Mouse (Mus musculus): ENCODE results near the gene Arhgap29.

GRCm38 (mm10) chr3:121936241-121936640 is 16.1 kb upstream of the Arhgap29 start:
- TF ChIP-seq CTCF (IDR thresholded peaks at IDR 0.05; ENCODE audit: low read depth, low read length) (no peak), GATA1 (IDR thresholded peaks at IDR 0.05; ENCODE audit: borderline replicate concordance, low read length) (no peak)

Data from G1E (cell line).